Mouse (Mus musculus) neural tube, embryonic 14.5 days (tissue): ENCODE measurements around the gene Gm10681. TPM values are rescaled to one million over a fixed set of nuclear protein-coding genes. Genes with fewer than 3 reads are reported as not detected.
"Not testable (repeated sequence)": the region's sequence is repeated elsewhere in the genome, so short reads cannot be mapped to it uniquely, and the experiment has no call there.

Experiments
- ATAC-seq: fragments of 200-750 bp; cut with Nextera tagmentation; 2 replicates; pipeline ENCODE4 v1.8.0; 2017; ENCODE audit warnings: low read depth, mild to moderate bottlenecking, moderate TSS enrichment, moderate library complexity
- H3K27ac ChIP-seq: fragments of 300-500 bp; sonication (generic); 2 replicates; pipeline ENCODE4 v1.5.1; 2014; ENCODE audit warnings: low read depth, mild to moderate bottlenecking, control low read depth, low read length, moderate library complexity, mixed read lengths
- H3K27me3 ChIP-seq: fragments of 300-500 bp; sonication (generic); 2 replicates; pipeline ENCODE4 v1.6.1; 2014; ENCODE audit warnings: low read length; ENCODE audit not compliant: control insufficient read depth, insufficient read depth
- H3K36me3 ChIP-seq: fragments of 300-500 bp; sonication (generic); 2 replicates; pipeline ENCODE4 v1.6.1; 2014; ENCODE audit warnings: low read length, mixed read lengths; ENCODE audit not compliant: control insufficient read depth, insufficient read depth
- H3K4me1 ChIP-seq: fragments of 300-500 bp; sonication (generic); 2 replicates; pipeline ENCODE4 v1.6.1; 2014; ENCODE audit warnings: low read length; ENCODE audit not compliant: control insufficient read depth, insufficient read depth
- H3K4me2 ChIP-seq: fragments of 300-500 bp; sonication (generic); 2 replicates; pipeline ENCODE4 v1.6.1; 2014; ENCODE audit warnings: mild to moderate bottlenecking, low read depth, low read length, control low read depth
- H3K4me3 ChIP-seq: fragments of 300-500 bp; sonication (generic); 2 replicates; pipeline ENCODE4 v1.5.1; 2014; ENCODE audit warnings: low read depth, low read length, control low read depth, mixed read lengths
- H3K9ac ChIP-seq: fragments of 300-500 bp; sonication (generic); replicated peaks from 2 replicates; pipeline ENCODE4 v1.6.1; 2014; ENCODE audit warnings: low read depth, mild to moderate bottlenecking, control low read depth, low read length, mixed read lengths
- H3K9me3 ChIP-seq: fragments of 300-500 bp; sonication (generic); 2 replicates; pipeline ENCODE4 v1.6.1; 2016; ENCODE audit warnings: low read length; ENCODE audit not compliant: control insufficient read depth
- WGBS: fragments of 180-500 bp; shearing (Covaris S2); extraction: QIAGEN DNeasy Blood & Tissue Kit; methylation state at CpG from one replicate; pipeline ENCODE4 v1.1.7; 2014; 5-methylcytosine and 5-hydroxymethylcytosine counted together
- polyA plus RNA-seq: library from polyadenylated mRNA; unstranded; fragments of >200 nt; fragmentation: Nextera tagmentation; extraction: Ambion mirVana; gene quantifications from 2 replicates; pipeline ENCODE4 v1.2.1, GENCODE M21; 2014

Gene Gm10681
- polyA plus RNA-seq, 1 experiment from 2014 or later, result not detected

- not testable (repeated sequence) for H3K27ac ChIP-seq, H3K4me2 ChIP-seq, H3K9me3 ChIP-seq, H3K4me1 ChIP-seq, H3K27me3 ChIP-seq, ATAC-seq, H3K9ac ChIP-seq, H3K4me3 ChIP-seq, H3K36me3 ChIP-seq
These were observed 41.0 kb downstream of the Gm10681 start for GRCm38 (mm10) chr3:98547641-98548040.

GRCm38 (mm10) chr3:98524978-98525377 lies 63.6 kb downstream of the Gm10681 start:
- not testable (repeated sequence) for H3K9ac ChIP-seq, H3K27me3 ChIP-seq

GRCm38 (mm10) chr3:98524552-98524951 lies 64.1 kb downstream of the Gm10681 start:
- not testable (repeated sequence) for H3K4me3 ChIP-seq, H3K4me2 ChIP-seq, H3K4me1 ChIP-seq, H3K27ac ChIP-seq, H3K9me3 ChIP-seq, H3K27me3 ChIP-seq, H3K36me3 ChIP-seq, H3K9ac ChIP-seq, ATAC-seq
- WGBS, result no CpG with 5 or more reads among the region's 1 CpGs

More at GRCm38 (mm10) chr3:98524978-98525377, 63.6 kb downstream of the Gm10681 start:
- H3K27ac ChIP-seq, H3K9me3 ChIP-seq, H3K36me3 ChIP-seq, H3K4me2 ChIP-seq, H3K4me1 ChIP-seq, ATAC-seq, H3K4me3 ChIP-seq: not testable (repeated sequence)

GRCm38 (mm10) chr3:98522779-98523178 lies 65.8 kb downstream of the Gm10681 start:
- H3K4me3 ChIP-seq, H3K36me3 ChIP-seq, H3K4me1 ChIP-seq, H3K9me3 ChIP-seq, H3K27ac ChIP-seq, H3K4me2 ChIP-seq, H3K9ac ChIP-seq, ATAC-seq, H3K27me3 ChIP-seq: not testable (repeated sequence)
- 67% methylated on average over 1 of the region's 2 CpGs for WGBS

DNA sequence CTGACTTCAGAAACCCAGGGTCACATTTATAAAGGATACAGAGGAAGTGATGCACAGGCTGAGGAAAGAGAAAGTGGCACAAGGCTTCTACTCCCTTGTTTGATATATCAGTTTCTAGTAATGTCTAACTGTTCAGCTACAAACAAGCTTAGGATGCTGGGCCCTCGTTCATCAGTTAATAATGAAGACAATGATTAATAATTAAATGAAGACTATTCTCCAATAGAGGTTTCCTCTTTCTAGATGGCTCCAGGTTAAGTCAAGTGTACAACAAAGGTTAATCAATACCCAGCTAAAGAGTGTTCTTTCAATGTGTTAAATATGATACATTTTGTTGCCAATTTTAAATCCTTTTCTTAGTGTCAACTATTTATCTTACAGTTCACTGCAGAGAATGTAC lies 78.2 kb downstream of the Gm10681 start, which contains the start of gene Hsd3b4:
Gene Hsd3b4, minus strand, starts transcription at position 101 of the 400 bp plus-strand sequence.
- H3K9me3 ChIP-seq, H3K4me2 ChIP-seq, H3K9ac ChIP-seq, ATAC-seq, H3K4me3 ChIP-seq, H3K27ac ChIP-seq, H3K4me1 ChIP-seq, H3K27me3 ChIP-seq, H3K36me3 ChIP-seq: not testable (repeated sequence)
- no CpG with 5 or more reads among the region's 1 CpGs for WGBS

- H3K4me1 ChIP-seq, H3K27ac ChIP-seq, H3K4me2 ChIP-seq, H3K27me3 ChIP-seq, ATAC-seq, H3K4me3 ChIP-seq, H3K9ac ChIP-seq, H3K36me3 ChIP-seq, H3K9me3 ChIP-seq: not testable (repeated sequence)
- no CpG with 5 or more reads among the region's 5 CpGs for WGBS
These were observed 81.4 kb downstream of the Gm10681 start for GRCm38 (mm10) chr3:98507229-98507628.

Other genes starting within 250 kb of the Gm10681 start
- 163 and 176 TPM in 2 replicates for gene Phgdh, start 248.8 kb downstream of the Gm10681 start, polyA plus RNA-seq
- gene Zfp697, start 206.3 kb downstream of the Gm10681 start, polyA plus RNA-seq, result 21.7 and 28.9 TPM in 2 replicates
- gene Gm4450, start 131.7 kb downstream of the Gm10681 start, polyA plus RNA-seq, result 0.42 TPM in 1 of 2 replicates, not detected in the other
- not detected in 2 replicates for gene Hsd3b4, start 78.3 kb downstream of the Gm10681 start, polyA plus RNA-seq
- not detected in 2 replicates for gene Hsd3b5, start 41.4 kb upstream of the Gm10681 start, polyA plus RNA-seq
- not detected in 2 replicates for gene Hsd3b2, start 135.7 kb upstream of the Gm10681 start, polyA plus RNA-seq
- 0.62 and 0.90 TPM in 2 replicates for gene Hsd3b3, start 174.3 kb upstream of the Gm10681 start, polyA plus RNA-seq
- gene Hsd3b6, start 225.6 kb upstream of the Gm10681 start, polyA plus RNA-seq, result 0.82 and 2.0 TPM in 2 replicates